Mouse (Mus musculus) spleen, adult 2 months (tissue): ENCODE measurements around the gene Rap1gap2. TPM values are rescaled to one million over a fixed set of nuclear protein-coding genes. Genes with fewer than 3 reads are reported as not detected.

Experiments used
- DNase-seq, 2 experiments: peaks; one replicate each; pipeline versions ENCODE4 v3.0.0 to v3.0.0-alpha.2; 2012 to 2021; ENCODE audit warnings: low spot score in 2 of 2, low read depth in 1 of 2
- H3K27ac ChIP-seq: fragments of 200-500 bp; 2 replicates; pipeline ENCODE4 v1.5.1; 2012; ENCODE audit warnings: low read length, inconsistent platforms; ENCODE audit not compliant: insufficient read depth
- H3K27me3 ChIP-seq: fragments of 200-500 bp; 2 replicates; pipeline ENCODE4 v1.6.1; 2012; ENCODE audit warnings: mild to moderate bottlenecking, moderate library complexity, low read length, inconsistent platforms; ENCODE audit not compliant: control insufficient read depth, insufficient read depth
- H3K36me3 ChIP-seq: fragments of 200-500 bp; 2 replicates; pipeline ENCODE4 v1.6.1; 2012; ENCODE audit warnings: mild to moderate bottlenecking, low read length, inconsistent platforms; ENCODE audit not compliant: control insufficient read depth, insufficient read depth
- H3K4me1 ChIP-seq: fragments of 200-500 bp; 2 replicates; pipeline ENCODE4 v1.6.1; 2011; ENCODE audit warnings: inconsistent platforms; ENCODE audit not compliant: control insufficient read depth, insufficient read depth, insufficient read length
- H3K4me3 ChIP-seq: fragments of 200-500 bp; 2 replicates; pipeline ENCODE4 v1.5.1; 2011; ENCODE audit warnings: mild to moderate bottlenecking, inconsistent platforms; ENCODE audit not compliant: insufficient read depth, insufficient read length; ENCODE audit errors: extremely low read depth
- CTCF ChIP-seq: fragments of 200-500 bp; IDR thresholded peaks from 2 replicates; pipeline ENCODE4 v1.5.1; 2011; ENCODE audit warnings: mild to moderate bottlenecking, inconsistent platforms; ENCODE audit not compliant: insufficient read depth, insufficient read length, insufficient replicate concordance; ENCODE audit errors: extremely low read depth
- POLR2A ChIP-seq: fragments of 200-500 bp; IDR thresholded peaks from 2 replicates; pipeline ENCODE4 v1.6.1; 2011; ENCODE audit warnings: low read depth, low read length, inconsistent platforms
- WGBS: fragments of 180-500 bp; shearing (Covaris S2); methylation state at CpG from one replicate; pipeline ENCODE4 v1.1.7; 2018; 5-methylcytosine and 5-hydroxymethylcytosine counted together
- polyA plus RNA-seq: library from polyadenylated mRNA; depleted of rRNA; stranded (reverse); fragments of >200 nt; gene quantifications from 2 replicates; pipeline ENCODE4 v1.2.3, GENCODE M21; 2012

The Rap1gap2 gene
- polyA plus RNA-seq, 1 experiment = 11.3 TPM

DNA sequence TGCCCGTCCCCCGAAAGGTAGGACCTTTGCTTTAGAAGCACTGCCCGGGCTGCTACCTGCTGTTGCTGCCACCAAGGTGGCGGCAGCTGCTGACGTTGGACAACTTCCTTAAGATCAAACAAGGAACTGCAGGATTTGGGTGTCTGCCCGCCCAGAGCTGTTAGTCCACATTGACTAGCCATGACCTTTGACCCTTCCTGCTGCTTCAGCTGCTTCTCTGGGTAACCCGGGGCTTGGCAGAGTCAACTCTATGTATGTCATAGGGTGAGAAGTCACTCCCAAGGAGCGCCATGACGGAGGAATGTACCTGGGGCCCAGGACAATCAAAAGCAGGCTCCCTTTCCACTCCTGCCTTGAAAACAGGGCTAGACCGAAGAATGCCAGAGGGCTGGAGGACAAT is 153.5 kb downstream of the Rap1gap2 start:
- Histone ChIP-seq H3K4me3 (no peak overlapping the region), H3K4me1 (no peaks in the 10 kb centered on the region), H3K27ac (no peak overlapping the region), H3K36me3 (no peaks in the 10 kb centered on the region), H3K27me3 (no peaks in the 10 kb centered on the region)
- WGBS = 86% methylated on average over 10 of the region's 10 CpGs
- no peak for TF ChIP-seq POLR2A
- no peak for TF ChIP-seq CTCF
- no peak for DNase-seq

DNA sequence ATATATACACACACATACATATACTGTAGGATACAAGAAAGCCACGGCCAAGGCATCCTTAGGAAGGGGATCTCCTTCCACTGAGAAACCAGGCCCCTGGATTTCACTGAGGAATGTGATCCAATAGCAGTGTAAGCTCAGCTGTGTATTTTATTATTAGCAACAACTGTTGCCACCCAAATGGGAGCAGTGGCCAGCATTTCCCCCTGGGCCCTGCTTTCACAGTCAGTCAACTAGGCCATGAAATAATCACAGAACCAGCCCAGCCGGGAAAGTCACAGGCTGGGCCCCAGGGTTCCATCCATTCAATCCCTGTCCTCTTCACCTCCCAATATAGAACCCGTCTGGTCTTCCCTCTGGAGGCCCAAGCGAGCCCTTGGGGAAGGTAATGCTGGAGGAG is 162.2 kb downstream of the Rap1gap2 start:
- H3K36me3 ChIP-seq = no peaks in the 10 kb centered on the region
- WGBS = 92% methylated on average over 4 of the region's 4 CpGs
- H3K27ac ChIP-seq = no peak overlapping the region
- H3K27me3 ChIP-seq = no peaks in the 10 kb centered on the region
- no peak for TF ChIP-seq CTCF
- TF ChIP-seq POLR2A = no peak
- no peak for DNase-seq
- H3K4me3 ChIP-seq = no peak overlapping the region
- no peaks in the 10 kb centered on the region for H3K4me1 ChIP-seq

DNA sequence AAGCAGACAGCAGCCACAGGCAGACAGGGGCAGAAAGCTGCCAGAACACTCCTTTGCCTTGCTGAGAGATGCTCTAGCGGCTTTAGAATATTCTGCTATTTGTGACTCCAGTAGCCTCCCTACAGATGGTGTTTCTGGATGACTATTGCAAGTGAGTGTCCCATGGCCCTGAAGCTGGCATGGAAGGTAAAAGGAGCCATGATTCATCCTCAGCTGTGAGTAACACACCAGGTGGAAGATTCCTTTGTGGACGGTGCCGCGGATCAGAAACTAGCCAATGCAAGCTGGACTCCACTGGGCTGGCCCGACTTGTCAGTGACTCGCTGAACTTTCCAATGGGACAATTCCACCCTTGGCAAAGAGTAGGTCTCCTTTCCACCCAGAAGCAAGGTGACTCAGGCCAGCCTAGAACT is 162.7 kb downstream of the Rap1gap2 start:
- DNase-seq = no peak
- Histone ChIP-seq H3K27ac (no peak overlapping the region), H3K4me3 (no peak overlapping the region), H3K36me3 (no peaks in the 10 kb centered on the region), H3K4me1 (no peaks in the 10 kb centered on the region), H3K27me3 (no peaks in the 10 kb centered on the region)
- TF ChIP-seq POLR2A (no peak), CTCF (no peak)
- WGBS = 95% methylated on average over 6 of the region's 6 CpGs

- DNase-seq = no peak
- TF ChIP-seq POLR2A (no peak), CTCF (no peak)
These were observed 165.1 kb downstream of the Rap1gap2 start for GRCm38 (mm10) chr11:74445591-74445990.

DNA sequence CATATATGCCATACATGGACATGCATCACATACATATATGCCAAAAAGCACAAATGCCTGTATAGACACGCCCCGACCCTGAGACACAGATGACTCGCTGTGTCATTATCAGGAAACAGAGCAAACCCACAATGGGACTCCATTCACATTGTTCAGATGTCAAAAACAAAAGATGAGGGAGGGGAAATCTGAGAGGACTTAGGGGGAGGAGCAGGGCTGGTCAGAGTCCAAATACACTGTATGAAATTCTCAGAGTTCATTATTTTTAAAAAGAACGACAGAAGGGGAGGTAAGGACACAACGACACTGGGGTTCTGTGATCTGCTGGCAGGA is 166.8 kb downstream of the Rap1gap2 start:
- no peak overlapping the region for H3K4me3 ChIP-seq
- TF ChIP-seq CTCF = no peak
- no peak for TF ChIP-seq POLR2A
- no peaks in the 10 kb centered on the region for H3K27me3 ChIP-seq
- 74% methylated on average over 5 of the region's 5 CpGs for WGBS
- no peak overlapping the region for H3K27ac ChIP-seq
- no peaks in the 10 kb centered on the region for H3K4me1 ChIP-seq
- H3K36me3 ChIP-seq = no peaks in the 10 kb centered on the region
- DNase-seq = no peak

More at GRCm38 (mm10) chr11:74445591-74445990, 165.1 kb downstream of the Rap1gap2 start:
- Histone ChIP-seq H3K27ac (no peak overlapping the region), H3K4me3 (no peak overlapping the region), H3K36me3 (no peaks in the 10 kb centered on the region), H3K27me3 (no peaks in the 10 kb centered on the region), H3K4me1 (no peaks in the 10 kb centered on the region)
- WGBS = 89% methylated on average over 3 of the region's 3 CpGs

- DNase-seq = no peak
- Histone ChIP-seq H3K27ac (no peak overlapping the region), H3K4me1 (no peaks in the 10 kb centered on the region), H3K27me3 (no peaks in the 10 kb centered on the region), H3K4me3 (no peak overlapping the region), H3K36me3 (no peaks in the 10 kb centered on the region)
- TF ChIP-seq POLR2A = no peak
- no peak for TF ChIP-seq CTCF
- WGBS = 80% methylated on average over 6 of the region's 6 CpGs
These were observed 167.4 kb downstream of the Rap1gap2 start for GRCm38 (mm10) chr11:74443147-74443923.

DNA sequence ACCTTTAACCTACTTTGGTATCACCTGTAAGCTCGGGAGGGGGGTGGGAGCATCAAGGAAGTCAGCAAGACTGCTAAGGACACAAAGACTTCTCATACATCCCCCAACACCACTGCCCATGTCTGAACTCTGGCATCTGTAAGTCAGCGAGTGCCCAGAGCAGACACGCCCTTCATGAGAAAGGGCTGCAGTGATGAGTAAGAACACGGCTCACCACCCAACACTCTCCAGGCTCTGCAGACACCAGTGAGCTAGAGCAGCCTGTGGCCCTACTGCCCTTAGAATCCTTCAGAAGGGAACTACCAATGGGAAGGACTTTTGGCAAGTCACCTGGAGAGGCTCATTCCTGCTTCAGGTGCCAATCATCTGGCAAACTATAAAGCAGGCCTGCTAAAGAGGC is 168.3 kb downstream of the Rap1gap2 start:
- no peak overlapping the region for H3K27ac ChIP-seq
- H3K36me3 ChIP-seq = no peaks in the 10 kb centered on the region
- no peak for DNase-seq
- no peaks in the 10 kb centered on the region for H3K27me3 ChIP-seq
- H3K4me3 ChIP-seq = no peak overlapping the region
- no peaks in the 10 kb centered on the region for H3K4me1 ChIP-seq
- WGBS = 84% methylated on average over 4 of the region's 4 CpGs
- no peak for TF ChIP-seq POLR2A
- TF ChIP-seq CTCF = no peak
